Mouse (Mus musculus): ENCODE measurements at regions not wholly inside any gene's neighbourhood (a gene's known extent, or its start where the extent isn't known, plus 50 kb on each side); places are given as distances from the start of the nearest gene placed in this dataset.

DNA sequence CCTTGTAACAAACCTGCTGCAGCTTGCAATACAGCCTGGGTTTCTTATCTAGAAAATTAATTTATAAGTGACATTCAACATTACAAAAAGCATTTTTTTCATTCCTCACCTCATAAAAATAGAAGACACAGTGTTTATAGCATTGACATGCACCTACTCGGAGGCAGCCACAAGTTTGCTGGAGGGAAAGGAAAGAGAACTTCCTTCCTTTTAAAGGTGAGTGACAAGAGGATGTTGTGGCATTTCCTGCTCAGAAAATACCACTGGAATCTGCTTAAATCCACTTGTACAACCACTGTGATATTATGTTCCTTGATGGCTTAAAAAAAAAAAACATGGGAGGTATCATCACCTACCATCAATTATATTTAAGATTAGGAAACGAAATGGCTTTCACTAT is 1222.2 kb upstream of the Flrt2 start:
- DNase-seq (ENCODE audit: low read depth, low spot score) = no peak

DNA sequence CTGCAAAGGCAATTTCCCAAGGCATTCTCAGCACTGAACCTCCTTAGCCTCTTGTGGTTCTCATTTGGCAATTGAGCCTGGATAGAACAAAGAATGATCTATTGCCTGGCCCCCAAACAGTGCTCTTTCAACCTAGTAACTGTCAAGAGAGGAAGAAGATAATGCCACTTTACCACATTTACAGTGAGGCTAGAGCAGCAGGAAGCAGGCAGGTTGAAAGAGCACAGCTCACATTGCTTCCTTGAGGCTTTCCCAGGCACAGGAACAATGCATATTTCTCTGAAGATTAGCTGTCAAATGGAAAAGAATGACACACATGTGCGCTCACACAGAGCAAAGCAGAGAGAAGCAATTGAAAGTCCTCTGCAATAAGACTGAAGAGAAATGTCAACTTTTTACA is 1221.0 kb upstream of the Flrt2 start:
- DNase-seq (ENCODE audit: low read depth, low spot score) = no peak

- DNase-seq (ENCODE audit: low read depth, low spot score) = no peak
Measured at GRCm38 (mm10) chr12:94488721-94489120, 1203.3 kb upstream of the Flrt2 start.

DNA sequence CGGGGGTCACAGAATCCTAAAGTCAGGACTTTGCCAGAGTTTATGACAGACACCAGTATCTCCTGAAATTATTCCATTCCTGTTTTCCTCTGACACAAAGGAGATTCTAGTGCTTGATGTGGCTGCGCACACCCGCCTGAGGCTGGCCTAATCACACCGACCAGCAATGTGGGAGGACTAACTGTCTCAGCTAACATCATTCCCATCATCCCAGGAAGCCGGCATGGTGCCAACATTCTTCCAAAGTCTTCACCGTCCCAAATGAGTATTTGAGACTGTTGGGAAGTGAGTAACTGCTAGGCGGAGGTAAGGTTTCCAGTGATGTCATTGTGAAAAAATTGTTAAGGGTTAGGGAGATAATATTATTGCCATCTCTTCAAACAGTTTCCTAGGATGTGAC is 1183.9 kb upstream of the Flrt2 start:
- DNase-seq (ENCODE audit: low read depth, low spot score) = no peak

DNA sequence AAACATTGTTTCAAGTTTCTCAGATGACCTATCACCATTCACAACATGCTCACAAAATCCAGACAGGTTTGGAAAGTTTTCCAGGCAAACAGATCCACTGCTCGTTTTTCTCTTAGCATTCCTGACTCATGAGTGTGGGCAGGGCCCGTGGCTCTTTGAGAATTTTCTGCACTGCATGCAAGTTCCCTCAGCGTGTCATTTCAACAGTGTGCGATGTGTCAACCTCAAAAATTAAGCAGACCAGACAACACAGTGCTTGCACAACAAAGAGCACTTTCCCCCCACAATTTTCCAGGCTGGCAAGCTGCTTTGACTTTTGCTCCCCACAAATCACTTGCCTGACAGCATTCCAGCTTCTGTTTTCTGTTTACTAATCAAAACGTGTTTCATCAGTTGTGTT is 1182.2 kb upstream of the Flrt2 start:
- DNase-seq (ENCODE audit: low read depth, low spot score) = no peak

- DNase-seq (ENCODE audit: low read depth, low spot score) = no peak
Measured at GRCm38 (mm10) chr12:94544706-94545105, 1147.3 kb upstream of the Flrt2 start.

DNA sequence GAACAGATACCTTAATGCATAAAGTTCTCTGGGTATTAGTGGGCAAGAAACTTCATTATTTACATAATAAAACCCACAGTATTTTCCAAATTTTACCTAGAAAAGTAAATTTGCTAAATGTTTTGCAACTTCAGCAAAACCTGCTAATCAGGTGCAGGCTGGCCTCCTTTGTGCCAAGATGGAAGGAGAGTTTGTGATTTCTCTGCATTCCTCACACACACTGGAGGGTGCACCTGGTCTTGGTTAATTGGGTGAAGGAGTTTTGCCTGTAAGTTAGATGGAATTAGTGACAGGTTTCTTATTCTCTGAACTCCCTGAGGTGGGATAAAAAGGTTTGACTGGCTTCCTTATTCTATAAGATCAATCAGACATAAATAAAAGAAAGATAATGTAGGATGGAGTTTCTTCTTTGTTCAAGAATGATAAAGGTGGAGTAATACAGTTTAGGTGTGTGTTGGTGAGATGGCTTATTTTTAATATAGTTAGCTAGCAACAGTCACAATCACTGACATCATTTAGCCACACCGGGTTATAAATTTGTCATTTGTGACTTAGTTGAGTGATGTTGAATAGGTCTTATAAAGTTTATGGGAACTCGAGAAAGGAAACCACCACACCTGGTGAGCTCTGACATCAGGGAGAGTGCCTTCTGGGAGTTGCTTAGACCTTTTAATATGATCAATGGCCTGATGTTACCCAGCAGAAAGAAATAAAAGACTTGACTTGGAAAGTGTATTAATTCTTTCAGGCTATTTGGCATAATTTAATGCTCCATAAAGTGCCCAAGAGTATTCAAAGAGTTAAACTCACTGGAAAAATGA is 1131.4 kb upstream of the Flrt2 start:
- no peak for DNase-seq (ENCODE audit: low read depth, low spot score)

GRCm38 (mm10) chr12:94574981-94575380 is 1117.0 kb upstream of the Flrt2 start:
- no peak for DNase-seq (ENCODE audit: low read depth, low spot score)

GRCm38 (mm10) chr12:94580345-94580744 is 1111.7 kb upstream of the Flrt2 start:
- DNase-seq (ENCODE audit: low read depth, low spot score) = no peak

DNA sequence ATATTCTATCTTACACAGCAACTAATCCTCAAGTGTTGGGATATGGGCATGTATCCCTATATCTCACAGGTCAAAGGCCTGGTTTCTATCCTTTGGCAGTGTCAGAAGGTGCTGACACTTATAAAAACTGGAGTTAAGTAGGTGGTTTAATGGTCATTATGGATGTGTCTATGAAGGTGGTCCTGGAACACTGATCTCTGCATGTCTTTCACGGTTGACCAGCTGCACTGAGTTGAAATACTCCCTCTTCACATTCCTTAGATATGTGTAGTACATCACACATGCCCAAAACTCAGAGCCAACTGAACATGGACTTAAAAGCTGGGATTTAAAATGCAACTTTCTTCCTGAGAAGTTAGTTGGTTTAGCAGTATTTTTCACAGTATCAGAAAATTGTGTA is 1107.7 kb upstream of the Flrt2 start:
- no peak for DNase-seq (ENCODE audit: low read depth, low spot score)

- DNase-seq (ENCODE audit: low read depth, low spot score) = no peak
Measured at GRCm38 (mm10) chr12:94587031-94587430, 1105.0 kb upstream of the Flrt2 start.

DNA sequence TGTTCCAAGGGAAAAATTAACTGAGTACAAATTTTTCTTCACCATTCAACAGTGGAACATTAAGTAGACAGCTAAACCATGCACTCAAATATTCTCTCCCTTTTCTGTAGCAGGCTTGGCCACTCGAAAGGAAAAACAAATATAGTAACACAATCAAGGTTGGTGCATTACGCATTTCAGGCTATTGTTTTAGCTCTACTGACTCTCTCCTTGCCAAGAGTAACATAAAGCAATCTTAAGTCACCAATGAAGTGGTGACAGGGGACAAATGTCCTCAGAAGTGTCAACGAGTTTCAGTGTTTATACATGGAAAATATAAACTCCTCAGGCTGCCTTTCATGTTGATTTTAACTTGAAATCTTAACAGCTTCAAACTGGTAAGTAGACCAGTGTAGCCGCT is 1103.4 kb upstream of the Flrt2 start:
- DNase-seq (ENCODE audit: low read depth, low spot score) = no peak

DNA sequence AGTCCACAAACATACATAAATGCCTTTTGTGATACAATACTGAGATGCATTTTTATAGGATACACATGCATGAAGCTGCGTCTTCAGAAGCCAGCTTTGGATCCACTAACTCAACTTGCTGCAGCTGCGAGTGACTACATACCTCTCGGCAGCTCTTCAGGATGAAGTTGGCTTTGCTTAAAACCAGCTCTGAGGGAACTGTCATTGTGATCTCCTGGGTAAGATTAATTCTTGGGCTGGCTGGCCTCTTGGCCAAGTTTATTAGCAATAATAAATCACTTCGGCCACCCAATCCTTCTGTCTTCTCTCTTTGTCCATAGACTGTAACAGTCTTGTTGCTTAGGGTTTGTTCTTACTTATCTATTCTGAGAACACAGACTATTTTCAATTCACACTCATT is 1103.0 kb upstream of the Flrt2 start:
- no peak for DNase-seq (ENCODE audit: low read depth, low spot score)

- DNase-seq (ENCODE audit: low read depth, low spot score) = no peak
Measured at GRCm38 (mm10) chr12:94605566-94605965, 1086.5 kb upstream of the Flrt2 start.

GRCm38 (mm10) chr12:94636555-94636954 is 1055.5 kb upstream of the Flrt2 start:
- DNase-seq (ENCODE audit: low read depth, low spot score) = no peak

DNA sequence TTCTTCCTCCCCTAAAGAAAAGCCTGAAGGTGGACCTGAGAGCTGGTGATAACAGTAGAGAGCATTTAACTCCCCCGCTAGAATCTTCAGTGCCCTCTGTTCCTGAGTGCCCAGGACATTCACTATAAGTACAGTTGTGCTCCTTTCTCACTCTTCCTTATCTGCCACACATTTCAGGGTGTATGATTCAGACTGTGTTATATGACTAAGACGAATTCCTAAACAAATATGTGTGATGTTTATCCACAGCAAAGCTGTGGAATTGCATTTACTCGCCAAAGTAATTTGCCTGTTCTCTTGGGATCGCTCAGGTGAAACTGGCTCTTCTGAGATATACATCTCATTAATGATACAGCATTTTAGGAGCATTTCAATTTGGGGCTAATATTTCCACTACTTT is 1051.9 kb upstream of the Flrt2 start:
- no peak for DNase-seq (ENCODE audit: low read depth, low spot score)

- no peak for DNase-seq (ENCODE audit: low read depth, low spot score)
Measured at GRCm38 (mm10) chr12:94645302-94645701, 1046.7 kb upstream of the Flrt2 start.

- DNase-seq (ENCODE audit: low read depth, low spot score) = no peak
Measured at GRCm38 (mm10) chr12:94670035-94670434, 1022.0 kb upstream of the Flrt2 start.

DNA sequence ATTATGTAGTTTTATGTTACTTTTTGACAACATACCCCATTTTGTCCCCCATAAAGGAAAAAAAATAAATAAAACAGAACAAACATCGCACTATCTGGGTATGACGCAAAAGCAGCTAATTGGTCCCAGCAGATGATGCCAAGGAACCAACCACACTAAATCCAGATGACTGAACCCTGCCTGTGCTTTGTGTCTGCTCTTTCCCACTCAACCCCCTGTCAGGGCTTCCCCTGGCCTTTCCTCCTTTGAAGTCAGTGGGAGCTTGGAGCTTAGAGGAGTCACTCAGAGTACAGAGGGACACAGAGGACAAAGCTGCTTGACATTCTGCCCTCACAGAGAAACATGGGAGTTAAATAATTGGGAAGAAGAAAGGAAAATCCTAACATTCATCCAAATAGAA is 1017.1 kb upstream of the Flrt2 start:
- DNase-seq (ENCODE audit: low read depth, low spot score) = no peak

DNA sequence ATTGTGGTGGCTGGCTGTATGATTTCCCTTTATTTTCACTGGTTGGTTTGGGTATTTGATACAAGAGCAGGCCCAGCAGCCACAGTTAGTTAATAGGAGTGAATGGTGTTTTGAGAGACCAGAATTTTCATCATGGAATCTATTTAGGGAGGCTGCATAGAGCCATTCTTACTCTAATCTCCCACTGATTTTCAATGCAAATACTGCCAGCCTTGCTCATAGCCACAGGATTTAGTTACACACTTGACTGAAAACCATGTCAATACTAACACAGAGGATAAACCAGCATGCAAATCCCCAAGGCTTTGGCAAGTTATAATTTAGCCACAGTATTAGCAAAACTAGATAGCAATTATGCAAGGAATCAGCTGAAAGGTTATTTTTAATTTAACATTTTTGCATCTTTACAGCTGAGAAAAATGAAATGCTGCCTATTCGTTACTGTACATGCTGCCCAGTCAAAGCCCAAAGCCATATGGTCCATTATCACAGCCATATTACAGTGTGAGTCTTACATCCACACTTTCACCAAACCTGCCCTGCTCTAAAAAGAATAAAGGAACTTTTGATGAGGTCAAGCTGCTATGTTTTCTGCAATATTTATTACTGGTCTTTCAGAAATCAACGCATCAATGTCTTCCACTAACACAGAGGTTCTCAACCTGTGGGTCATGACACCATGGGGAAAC is 1000.5 kb upstream of the Flrt2 start:
- no peak for DNase-seq (ENCODE audit: low read depth, low spot score)

DNA sequence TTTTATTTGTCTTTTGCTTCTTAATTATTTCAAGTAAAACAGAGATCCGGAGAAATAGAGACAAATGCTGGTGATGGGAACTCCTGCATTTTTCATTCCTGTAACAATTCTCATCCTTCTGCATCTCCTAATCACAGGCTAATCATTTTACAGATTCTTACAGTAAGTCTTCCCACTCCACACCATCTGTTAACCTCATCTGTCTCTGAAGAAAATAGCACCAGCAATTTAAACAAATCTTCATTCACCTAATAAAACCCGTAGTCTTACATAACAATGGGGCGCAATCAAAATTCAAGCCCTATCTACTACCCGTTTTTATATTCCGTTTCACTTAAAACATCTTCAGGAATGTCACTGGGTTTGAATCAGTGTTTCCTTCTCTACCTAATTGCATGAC is 960.6 kb upstream of the Flrt2 start:
- DNase-seq (ENCODE audit: low read depth, low spot score) = no peak

GRCm38 (mm10) chr12:94733179-94733578 is 958.8 kb upstream of the Flrt2 start:
- no peak for DNase-seq (ENCODE audit: low read depth, low spot score)

GRCm38 (mm10) chr12:94737263-94737662 is 954.8 kb upstream of the Flrt2 start:
- DNase-seq (ENCODE audit: low read depth, low spot score) = no peak

Measured in retina, postnatal 7 days (tissue).